Mouse (Mus musculus): ENCODE results near the gene Gm21983.
A peak's percentile ranks its signal among the peaks of the same experiment; 100 is the strongest.

Gene Gm21983

DNA sequence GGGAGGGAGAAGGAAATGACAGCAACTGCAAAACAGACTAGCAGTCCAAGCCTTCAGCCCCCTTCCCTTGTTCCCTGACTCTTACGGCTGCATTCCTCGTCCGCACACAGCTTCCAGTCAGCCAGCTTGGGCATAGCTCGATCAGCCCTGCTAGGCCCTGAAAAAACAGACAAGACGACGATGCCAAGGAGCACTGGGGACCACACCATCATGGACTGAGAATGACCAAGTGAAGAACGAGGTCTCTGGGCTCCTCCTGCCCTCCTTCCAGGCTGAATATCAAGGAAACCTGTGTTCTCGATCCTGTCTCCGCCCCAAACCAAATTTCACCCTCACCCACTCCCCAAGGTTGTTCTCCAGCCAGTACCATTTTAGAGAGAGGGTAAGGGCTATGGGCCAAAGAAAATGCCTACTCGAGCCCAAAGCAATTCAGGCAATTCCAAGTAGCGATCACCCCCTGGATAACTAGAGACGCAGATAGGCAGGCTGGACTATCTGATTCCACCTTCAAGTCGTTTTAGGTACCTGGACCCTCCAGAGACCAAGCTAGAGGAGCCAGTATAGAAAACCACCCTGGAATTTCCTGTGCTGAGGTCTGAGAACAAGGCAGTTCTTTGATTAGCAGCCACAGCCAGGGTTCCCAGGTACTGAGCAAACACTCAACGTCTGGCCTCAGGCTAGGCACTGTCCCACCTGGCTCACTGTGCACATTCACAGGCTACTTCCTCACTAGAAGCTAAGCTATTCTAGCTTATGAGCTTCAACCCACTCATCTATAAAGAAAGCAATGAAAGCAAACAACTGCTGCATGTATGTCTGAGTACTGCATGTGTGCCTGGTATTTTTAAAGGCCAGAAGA lies at the start of gene Gm21983, which contains the start of gene Mia:
Gene Gm21983 (minus strand): TSS at position 250 of the 859 bp plus-strand sequence.
Gene Mia (minus strand): TSS at position 321 of the 859 bp plus-strand sequence.
- no peak for DNase-seq (ENCODE audit: low read depth, low spot score)

DNA sequence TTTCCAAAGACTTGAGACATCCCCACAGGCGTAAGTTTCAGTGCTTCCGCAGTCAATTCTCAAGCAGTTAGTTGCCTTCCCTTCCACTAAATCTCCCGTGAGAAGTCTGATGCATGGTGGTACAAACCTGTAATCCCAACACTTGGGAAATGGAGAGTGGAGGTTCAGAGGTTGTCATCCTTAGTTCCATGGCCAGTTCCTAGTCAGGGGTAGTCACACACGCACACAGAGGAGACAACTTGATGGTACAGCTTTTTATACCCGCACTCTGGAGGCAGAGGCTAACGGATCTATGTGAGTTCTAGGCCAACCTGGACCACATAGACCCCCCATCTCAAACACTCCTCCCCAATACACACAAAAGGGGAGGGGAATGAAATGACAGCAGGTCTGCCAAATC lies 48.0 kb upstream of the Gm21983 start:
- DNase-seq (ENCODE audit: low read depth, low spot score) = no peak

DNA sequence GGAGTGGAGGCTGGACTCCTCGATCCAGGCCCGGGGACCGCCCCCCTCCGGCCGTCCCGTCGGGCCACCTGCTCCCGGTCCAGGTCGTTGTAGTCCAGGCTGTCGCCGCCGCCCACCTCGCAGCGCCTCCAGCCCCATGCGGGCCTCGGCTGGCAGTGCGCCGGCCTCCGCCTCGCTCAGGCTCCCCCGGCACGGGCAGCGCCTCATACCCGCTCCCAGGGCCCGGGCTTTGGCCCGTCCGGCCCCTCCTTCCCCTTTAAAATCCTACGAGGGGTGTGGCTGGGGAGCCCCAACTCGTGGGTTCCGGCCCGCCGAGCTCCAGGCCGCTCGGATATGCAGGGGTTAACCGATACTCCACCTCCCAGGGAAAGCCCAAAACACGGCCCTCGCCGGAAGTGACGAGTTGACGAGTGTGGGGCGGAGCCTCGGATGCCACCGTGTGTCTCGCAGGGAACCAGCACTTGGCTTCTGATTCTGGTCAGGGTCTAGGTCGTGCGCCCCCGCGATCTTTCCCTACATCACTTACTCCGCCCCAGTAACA lies 47.5 kb upstream of the Gm21983 start, which contains the start of gene Itpkc:
Gene Itpkc (minus strand): TSS at position 381 of the 541 bp plus-strand sequence.
- peak; percentile 89 for DNase-seq (ENCODE audit: low read depth, low spot score)

DNA sequence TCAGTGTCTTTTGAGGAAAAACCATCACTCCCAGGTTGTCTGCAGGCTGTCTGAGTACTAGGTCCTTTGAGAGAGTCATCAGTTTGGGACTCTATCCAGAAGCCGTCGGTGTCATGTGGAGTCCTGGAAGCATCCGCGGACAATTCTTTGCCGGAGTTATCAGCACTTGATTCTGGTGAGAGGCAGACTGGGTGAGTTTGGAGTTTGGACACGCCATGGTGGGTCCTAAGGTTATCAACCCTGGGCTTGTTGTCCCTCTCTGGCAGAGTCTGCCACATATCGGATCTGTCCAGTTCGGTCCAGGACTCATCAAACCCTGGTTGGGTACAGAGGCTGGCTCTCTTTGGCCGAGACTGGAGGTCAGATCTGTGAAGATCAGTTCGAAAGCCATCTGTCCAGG lies 46.8 kb upstream of the Gm21983 start:
- DNase-seq (ENCODE audit: low read depth, low spot score) = peak; percentile 53

DNA sequence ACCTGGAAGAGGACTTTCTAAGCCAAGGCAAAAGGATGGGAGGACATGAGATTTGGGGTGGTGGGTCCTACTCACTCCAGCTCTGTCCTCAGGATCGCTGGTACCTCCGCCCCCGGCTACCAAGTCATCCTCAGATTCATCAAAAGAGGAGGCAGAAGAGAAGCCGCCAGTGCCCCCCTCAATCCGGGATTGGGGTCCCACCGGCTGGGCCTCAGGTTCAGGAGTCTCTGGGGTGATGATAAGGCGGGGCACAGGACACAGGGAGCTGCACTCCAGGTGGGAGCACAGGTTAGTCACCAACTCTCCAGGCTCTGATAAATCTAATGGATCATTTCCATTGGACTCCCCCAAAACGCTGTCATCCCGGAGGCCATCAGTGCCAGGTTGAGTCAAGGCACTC lies 46.4 kb upstream of the Gm21983 start:
- no peak for DNase-seq (ENCODE audit: low read depth, low spot score)

DNA sequence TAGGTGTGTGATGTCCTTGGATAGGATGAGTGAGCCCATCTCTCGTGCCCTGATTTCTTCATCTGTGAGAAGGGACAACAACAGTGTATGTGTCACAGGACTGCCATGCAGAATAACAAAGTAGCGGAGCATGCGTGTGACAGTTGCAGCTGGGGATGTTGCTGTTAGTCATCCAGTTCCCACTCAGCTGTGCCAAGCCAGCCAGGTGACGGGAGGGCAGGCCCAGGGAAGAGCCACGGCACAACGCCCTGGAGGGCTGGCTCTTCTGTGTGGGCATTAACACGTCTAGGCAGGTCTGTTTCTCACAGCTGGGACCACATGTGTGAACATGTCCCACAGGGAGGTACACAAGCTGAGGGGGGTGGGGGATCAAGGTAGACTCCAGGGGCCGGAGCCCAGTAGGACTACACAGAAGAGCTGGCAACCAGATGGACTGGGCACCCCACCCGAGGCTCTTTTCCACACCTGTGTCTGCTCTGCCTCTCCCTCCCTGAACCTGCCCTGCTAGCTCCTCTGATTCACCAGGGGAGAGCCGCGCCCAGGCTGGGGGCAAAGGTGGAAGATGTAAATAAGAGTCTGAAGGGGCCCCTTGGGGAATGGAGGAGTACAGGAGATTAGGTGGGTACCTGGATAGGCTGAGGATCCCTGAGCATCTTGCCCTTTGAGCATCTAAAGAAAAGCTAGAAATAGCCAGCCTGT lies 44.1 kb upstream of the Gm21983 start:
- no peak for DNase-seq (ENCODE audit: low read depth, low spot score)

DNA sequence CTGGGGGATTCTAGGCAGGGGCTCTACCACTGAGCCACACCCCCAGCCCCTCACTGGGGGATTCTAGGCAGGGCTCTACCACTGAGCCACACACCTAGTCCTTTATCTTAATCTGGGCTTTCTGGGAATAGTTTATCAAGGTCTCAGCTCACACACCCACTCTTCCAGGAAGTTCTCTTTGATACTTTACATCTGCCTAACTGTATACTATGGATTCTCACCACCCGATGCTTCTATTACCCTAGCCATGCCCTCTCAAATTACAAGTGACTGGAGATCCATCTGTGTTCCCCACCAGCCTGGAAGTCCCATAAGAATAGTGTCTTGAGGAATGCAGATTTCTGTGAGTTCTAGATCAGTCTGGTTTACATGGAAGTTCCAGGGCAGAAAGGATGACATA lies 41.7 kb upstream of the Gm21983 start:
- DNase-seq (ENCODE audit: low read depth, low spot score) = no peak

DNA sequence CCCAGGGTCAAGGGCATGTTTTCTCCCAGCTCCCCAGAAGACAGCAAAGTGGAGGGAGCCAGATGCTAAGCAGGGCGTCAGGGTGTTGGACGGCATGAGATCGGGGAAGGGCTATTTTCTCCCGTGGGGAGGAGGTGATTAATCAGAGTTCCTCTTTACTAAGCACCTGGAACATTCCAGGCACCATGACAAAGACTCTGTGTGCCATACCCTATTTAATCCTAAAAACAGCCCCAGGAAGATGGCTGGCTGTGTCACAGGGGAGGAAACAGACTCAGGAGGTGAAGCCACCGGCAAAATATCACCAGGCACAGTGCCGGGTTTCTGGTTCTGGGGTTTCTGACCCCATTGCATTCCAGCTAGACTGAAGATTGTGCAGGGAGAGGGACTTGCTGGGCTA lies 41.1 kb upstream of the Gm21983 start:
- DNase-seq (ENCODE audit: low read depth, low spot score) = no peak

DNA sequence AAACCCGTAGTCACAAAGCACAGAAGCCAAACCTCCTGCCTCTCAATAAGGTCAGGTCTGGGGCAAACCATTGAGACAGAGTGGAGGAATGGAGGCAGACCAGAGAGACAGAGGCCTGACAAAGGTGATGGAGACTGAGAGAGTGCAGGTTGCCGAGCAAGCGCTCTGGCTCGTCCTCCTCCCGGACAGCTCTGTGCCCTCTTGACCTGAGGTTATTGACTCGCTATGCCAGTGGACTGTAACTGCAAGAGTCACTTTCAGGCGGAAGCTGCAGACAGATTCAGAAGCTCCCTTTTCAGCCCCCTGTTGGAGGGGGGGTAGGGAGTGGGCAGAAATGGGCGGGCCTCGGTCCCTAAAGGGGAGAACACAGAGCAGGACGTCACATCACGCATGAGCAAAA lies 39.1 kb upstream of the Gm21983 start:
- no peak for DNase-seq (ENCODE audit: low read depth, low spot score)

DNA sequence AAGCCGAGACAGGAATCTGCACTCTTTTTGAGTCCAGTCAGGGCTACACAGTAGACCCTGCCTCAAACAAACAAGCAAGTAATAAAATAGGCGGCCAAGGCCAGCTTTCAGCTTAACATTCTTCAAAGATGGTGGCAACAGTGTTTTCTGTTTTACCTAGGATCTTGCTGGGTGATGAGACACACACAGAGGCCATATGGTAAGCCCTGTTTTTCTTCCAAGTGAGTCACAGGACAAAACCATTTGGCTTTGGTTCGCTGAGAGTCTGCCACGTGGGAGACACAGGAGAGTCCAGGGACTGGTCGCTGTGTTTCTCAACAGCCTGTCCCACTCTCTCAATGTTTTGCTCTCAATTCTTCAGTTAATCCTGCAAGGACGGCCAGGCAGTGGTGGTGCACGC lies 37.7 kb upstream of the Gm21983 start:
- DNase-seq (ENCODE audit: low read depth, low spot score) = peak; percentile 83

DNA sequence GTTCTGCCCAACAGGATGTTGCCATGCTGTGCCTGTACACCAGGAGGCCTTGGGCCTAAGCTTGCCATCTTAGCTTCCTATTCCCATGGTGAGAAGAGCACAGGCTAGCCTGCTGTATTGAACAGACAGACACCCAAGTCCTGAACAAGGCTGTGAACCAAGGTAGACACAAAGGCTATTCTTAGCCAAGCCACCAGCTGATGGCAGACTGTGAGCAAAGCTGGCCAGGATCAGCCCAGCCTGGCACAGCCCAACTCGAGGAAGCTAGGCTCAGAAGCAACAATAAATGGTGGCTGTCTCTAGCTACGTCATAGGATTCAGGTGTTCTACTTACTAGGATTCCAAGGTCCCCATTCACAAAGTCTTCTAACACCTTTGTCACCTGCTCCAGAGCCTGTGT lies 31.7 kb upstream of the Gm21983 start:
- DNase-seq (ENCODE audit: low read depth, low spot score) = no peak

DNA sequence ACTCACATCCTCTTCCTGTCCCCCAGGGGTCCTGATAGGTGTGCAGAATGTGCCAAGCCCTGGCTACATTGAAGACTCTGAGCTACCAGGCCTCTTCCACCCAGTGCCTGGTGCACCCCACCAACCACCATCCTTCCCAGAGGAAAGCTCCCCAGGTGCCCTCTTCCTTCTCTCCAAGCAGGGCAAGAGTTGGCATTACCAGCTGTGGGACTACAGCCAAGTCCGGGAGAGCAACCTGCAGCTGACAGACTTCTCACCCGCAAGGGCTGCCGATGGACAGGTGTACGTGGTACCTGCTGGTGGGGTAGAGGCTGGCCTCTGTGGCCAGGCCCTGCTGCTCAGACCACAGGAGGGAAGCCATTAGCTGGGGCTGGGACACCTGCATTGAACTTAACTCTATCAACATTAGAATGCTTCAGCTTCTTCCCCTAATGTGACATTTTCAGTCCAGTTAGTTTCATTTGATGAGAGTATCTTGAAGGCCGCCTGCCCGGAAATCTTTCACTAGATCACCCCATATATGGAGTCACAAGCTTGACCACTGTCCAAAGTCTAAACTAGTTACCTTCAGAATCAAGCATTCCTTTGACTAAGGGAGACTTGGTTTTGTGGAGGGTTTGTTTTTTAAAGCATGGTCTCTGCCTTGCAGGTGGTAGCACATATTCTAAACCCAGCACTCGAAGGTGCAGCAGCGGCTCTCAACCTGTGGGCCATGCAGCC lies 23.0 kb upstream of the Gm21983 start:
- no peak for DNase-seq (ENCODE audit: low read depth, low spot score)

DNA sequence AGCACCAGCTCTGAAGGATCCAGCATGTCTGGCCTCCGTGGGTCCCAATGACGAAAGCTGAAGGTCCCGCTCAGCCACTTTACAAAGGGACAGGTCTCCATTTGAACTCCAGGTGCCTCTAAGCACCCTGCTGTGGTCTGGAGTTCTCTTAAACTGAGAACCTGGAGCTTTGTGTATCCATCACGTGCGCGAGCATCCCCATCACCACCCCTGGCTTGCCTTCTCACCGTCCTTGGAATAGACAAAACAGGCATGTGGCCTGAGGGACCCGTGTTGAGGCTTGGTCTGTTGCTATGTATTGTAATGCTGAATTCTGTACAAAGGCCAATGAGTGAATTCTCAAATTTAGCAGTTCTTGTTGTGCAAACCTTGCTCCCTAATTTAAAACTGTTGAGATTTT lies 17.9 kb upstream of the Gm21983 start:
- DNase-seq (ENCODE audit: low read depth, low spot score) = no peak

DNA sequence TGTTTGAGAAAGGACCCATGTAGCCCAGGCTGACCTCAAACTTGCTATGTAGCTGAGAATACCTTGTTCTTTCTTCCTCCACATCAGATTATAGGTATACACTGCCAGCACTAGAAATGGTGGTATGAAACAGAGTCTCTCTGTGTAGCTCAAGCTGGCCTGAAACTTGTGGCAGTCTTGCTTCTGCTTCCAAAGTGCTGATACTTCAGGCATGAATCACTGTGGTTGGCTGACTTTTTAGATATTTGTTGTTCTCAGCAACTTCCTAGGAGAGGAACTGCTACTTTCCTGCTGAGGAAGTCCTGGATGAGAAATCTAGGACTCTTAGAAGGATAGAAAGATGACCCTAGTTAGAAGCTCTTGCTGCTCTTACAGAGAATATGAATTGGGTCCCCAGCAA lies 17.5 kb upstream of the Gm21983 start:
- DNase-seq (ENCODE audit: low read depth, low spot score) = peak; percentile 64

DNA sequence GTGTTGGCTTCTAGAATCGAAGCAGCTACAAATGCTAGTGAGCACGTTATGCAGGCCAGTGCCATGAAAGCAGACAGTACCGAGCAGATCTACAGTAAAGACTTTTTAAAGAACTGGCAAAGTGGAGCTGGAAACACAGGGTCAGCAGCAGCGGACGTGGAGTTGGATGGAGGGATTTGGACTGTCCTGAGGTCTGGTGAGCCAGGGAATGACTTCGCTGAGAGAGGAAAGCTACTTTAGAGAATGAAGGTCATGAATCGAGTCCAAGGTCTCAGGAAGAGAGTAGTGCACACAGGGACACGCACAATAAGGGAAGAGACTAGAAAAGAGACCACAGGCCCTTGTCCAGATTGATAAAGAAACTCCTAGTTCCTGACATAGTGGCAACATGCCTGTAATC lies 16.7 kb upstream of the Gm21983 start:
- no peak for DNase-seq (ENCODE audit: low read depth, low spot score)

DNA sequence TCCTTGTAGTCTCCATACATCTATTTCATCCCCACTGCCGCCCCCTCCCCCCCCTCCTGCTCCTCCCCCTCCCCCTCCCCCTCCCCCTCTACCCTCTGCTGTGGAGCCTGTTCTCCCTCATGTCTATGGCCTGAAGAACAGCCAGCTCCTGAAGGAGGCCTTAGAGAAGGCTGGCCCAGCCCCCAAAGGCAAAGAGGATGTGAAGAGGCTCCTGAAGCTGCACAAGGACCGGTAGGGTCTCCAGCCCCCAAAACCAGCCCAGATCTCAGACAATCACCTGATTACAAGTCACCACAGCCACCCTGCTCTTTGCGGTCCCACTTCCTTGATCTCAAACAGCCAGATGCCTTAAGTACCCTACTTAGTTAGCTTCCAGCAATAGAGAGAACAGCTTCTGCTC lies 16.2 kb upstream of the Gm21983 start:
- DNase-seq (ENCODE audit: low read depth, low spot score) = no peak

DNA sequence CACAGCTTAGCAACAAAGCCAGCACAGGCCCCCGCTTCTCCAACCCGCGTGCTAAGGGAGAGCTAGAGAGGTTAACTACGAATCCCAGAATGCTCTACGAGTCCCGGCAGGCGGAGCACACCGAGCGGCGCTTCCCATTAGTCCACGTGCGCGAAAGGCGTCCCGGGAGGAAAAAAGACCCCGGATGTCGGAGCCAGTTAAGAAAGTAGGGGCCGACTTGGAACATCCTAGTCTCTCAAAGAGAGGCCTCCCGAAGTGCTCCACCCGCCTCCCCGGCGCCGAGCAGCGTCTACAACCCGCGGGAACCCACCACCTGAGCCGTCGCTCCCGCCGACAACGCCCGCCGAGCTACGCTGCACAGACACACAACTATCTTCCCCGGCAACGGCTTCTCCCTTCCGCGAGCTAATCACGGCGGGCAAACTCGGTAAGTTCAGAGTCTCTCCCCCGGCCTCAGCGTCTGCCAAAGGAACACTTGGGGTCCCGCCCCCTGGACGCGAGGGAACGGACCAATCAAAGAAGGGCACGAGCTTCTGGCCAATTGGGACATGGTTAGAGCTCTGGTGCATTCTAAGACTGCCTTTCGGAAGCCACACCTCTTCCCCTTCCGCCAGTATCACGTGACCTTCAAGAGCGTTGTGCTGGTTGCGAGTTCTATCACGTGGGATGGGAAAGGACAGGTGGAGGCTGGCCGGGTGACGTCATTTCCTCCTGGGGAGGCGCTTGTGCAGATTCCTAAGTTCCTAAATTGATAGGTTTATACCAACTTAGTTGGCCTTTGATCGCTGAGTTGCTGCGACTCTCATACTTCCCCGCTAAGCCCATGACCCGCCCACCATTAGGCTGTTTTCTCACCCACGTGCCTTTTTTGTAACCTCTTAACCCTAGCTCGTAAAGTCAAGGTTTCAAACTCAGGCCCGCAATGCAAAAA lies 15.1 kb upstream of the Gm21983 start, which contains the start of the genes BC024978 and Snrpa:
Gene BC024978 (plus strand): TSS at position 101 of the 931 bp plus-strand sequence.
Gene Snrpa (minus strand): TSS at position 591 of the 931 bp plus-strand sequence.
- DNase-seq (ENCODE audit: low read depth, low spot score) = peak; percentile 100

DNA sequence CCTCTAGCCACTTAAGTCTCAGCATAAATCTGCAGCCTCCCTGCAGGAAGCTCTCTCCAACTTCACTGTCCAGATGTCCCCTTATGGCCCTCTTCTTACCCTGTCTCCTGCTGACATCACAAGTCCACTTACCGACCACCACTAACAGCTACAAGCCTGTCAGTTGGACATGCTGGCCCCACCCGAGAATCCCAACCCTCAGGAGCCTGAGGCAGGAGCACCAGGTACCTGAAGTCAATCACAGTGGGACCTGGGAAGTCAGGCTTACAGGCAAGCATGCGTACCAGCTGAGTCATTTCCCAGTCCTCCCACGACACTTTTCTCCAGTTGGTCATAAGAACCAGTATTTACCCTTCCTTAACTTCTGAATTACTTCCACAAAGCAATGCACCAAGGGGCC lies 12.8 kb upstream of the Gm21983 start:
- DNase-seq (ENCODE audit: low read depth, low spot score) = peak; percentile 35

DNA sequence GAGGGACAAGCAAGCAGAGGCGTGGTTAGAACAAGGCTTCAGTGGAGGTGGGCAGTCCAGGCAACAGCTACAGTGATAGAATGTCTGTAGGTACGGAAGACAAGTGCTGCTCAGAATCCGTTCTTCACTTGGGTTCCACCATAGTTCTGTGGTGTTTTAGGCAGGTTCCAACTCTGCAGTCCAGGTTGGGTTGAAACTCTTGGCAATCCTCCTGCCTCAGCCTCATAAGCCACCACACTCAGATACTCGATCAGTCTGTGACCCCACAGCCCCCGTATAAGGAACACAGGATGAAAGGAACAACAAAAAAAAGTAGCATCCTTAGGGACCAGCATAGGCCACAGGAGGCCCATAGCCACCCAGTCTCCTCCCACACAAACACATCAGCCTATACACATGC lies 11.5 kb upstream of the Gm21983 start:
- DNase-seq (ENCODE audit: low read depth, low spot score) = no peak

DNA sequence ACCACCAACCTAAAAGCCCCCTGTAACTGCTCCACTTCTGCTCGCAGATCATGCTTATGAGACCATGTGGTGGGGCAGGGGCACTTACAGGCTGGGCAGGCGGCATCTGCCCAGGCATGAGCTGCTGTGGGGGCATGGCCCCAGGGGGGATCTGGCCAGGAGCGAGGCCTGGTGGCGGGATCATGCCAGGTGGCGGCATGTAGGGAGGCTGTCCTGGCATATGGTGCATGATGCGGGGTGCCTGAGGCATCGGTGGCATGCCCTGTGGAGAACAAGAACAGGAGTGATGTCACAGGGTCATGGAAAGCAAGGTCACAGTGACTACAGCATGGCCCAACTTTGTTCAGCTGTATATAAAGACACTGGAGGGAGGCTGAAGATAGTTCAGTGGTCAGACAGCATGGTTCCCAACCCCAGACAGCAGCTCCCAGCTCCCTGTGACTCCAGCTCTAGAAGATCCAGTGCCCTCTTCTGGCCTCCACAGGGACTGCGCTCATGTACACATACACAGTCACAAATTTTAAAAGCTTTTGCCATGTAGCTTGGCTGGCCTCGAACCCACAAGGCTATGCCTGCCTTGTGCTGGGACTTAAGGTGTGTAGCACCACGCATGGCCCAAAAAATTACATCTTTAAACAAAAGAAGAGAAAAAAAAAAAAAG lies 8.5 kb upstream of the Gm21983 start:
- no peak for DNase-seq (ENCODE audit: low read depth, low spot score)
